Mouse (Mus musculus): ENCODE data around the gene Igflr1.
A peak's percentile ranks its signal among the peaks of the same experiment; 100 is the strongest.

Gene Igflr1

DNA sequence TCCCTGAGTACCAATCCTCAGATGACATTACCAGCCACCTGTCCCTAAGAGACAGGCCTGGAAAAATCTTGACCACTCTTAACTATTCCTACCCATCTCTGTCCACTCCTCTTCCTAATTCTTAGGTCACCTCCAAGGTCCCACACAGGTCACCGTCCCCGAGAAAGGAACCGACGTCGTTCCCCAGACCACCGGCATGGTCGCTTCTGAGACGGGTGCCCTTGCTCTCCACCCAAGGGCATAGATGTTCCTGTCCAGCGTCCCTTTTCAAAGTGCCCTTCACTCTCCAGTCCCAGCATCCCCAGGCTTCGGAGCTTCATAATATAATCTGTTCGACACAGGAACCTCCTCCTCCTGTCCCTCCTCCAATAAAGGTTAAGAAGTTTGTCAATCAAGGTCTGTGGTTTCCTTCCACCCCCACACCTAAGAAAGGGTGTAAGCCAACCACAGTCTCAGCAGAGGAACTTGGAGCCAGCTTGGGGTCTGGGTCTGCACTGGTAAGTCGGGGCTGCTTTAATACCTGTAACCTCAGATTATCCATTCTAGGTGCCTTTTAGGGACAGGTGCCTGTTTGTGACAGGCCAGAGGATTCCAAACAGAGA is at the start of gene Igflr1:
Igflr1 (plus strand) TSS at position 458 of the 602 bp plus-strand sequence.
- DNase-seq = no peak

DNA sequence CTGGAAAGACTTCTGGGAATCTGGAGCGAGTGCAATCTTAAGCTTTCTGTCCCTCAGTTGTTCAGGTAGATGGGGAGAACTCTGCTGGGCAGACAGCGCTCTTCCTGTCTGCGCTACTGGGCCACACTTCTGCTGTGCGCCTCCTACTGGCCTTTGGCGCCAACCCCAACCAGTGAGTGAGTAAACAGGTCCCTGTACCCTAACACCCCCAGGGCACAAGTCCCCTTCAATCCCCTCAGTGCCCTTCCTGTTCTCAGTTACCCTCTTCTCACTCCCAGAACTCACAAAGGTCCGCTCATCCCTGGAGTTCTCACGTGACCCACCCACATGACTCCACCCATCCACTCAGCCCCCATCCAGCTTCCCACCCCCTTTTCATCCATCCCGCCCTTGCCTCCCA is 46.9 kb upstream of the Igflr1 start:
- DNase-seq = no peak

DNA sequence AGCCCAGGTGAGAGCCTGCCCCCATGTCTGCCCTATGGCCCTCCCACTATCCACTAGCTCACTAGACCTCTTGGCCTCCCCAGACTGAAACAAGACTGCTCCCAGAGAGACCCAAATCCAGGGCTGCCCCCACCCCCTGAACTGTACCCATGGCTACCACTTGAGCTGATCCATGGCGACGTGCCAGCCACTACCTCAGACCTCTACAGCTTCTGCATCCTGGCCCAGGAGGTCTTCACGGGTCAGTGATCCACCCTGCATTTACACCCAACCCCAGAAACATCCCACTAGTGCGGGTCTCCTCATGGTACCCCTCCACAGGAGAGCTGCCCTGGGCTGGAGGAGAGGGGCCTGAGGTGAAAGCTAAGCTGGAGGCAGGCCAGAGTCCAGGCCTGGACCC is 44.8 kb upstream of the Igflr1 start:
- no peak for DNase-seq

DNA sequence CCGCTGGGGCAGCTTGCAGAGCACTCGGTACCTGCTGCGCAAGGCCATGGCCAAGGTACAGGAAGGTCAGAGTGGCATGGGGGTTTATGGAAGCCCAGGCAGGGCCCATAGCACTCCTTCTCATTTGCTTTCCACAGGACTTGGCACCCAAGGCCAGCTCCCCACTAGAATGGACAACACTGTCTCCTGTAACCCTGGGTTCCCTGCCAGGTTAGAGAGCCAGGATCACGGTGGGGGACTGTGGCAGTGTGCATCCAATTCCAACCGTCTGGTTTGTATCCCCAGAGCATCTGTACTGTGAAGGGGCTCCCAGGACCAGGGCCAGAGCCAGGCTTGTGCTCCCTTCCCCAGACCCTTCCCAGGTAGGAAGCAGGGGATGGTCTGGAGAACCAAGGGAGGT is 44.4 kb upstream of the Igflr1 start:
- no peak for DNase-seq

DNA sequence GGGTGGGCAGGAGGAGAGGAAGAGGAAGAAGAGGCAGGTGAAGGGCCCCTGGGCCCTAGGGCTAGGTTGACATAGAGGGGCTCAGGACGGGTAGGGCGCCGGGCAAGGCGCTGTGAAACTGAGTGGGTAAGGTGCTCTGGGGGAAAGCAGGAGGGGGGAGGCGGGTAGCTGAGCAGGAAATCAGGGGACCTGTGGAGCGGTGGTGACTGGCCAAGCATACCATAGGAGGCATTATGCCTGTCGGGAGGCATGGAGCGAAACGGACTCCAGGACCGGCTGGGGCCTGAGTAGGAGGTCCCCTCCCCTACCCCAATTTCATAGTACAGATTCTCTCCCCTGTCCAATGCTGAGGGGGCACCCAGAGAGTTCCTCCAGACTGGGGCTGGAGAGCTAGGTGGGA is 42.4 kb upstream of the Igflr1 start:
- DNase-seq = no peak

DNA sequence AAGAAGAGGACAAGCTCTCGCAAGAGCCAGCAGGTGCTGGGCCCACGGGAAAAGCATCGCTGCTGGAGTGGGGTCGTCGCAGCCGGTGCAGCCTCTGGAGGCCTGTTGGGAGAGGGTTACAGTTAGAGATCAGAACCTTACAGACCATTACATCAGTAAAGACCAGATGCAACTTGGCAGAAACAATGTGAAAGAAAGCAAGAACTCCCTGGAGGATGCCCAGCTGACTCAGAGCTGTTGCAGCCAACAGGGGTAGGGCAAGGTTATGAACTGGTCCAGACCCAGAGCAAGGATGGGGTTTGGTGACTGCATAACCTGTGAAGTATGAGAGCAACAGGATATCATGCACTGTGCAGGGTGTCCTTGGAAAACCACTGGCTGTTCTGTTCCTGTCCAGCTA is 40.7 kb upstream of the Igflr1 start:
- no peak for DNase-seq

DNA sequence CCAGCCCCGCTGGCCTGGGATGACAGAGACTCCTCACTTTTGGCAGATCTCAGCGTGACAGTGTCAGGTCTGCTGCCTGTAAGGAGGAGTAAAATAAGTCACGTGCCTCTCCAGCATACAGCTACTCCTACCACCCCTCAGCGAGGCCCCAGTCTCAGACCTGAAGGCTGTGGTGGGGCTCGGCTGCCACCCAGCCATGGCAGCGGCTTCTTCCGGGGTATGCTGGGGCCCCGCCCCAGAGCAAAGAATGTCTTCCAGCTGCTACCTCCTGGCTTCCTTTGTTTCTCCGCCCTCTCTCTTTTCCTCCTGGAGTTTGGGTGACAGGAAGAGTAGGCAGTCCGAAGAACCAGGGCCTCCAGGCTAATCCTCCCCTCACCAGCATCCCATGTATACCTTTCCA is 39.3 kb upstream of the Igflr1 start:
- DNase-seq = peak; percentile 41

DNA sequence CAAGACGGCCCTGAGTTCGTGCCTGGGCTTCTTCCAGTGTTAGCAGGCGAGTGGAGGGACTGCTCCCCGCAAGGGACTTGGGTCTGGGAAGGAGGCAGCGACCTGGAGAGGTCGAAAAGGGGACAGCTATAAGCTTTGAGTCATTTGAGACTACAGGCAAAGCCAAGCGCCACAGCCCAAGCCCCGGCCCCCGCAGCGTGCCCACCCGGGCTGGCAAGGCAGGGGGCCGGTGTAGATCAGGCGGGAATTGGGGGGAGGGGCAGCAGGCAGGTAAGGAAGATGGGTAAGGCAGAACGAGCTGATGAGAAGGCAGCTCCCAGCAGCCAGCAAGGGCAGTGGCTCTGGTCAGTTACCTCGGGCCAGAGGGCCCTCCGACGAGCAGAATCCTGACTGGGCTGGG is 38.8 kb upstream of the Igflr1 start:
- DNase-seq = no peak

DNA sequence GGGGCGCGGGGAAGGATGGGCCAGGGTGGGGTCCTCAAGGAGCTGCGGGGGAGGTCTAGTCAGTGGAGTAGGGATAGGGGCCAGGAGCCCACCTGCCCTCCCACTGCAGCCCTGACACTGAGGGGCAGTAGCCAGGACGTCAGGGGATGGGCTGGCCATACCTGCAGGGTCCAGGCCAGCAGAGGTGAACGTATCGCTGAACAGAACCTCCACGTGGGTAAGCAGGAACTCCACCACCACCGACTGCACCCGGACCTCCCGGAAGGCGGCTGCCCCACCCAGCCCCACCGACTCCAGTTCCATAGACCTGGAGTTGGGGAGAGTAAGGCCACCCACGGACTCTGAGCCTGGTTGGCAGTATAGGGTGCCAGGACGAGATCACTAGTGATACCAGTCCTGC is 38.2 kb upstream of the Igflr1 start:
- DNase-seq = no peak

DNA sequence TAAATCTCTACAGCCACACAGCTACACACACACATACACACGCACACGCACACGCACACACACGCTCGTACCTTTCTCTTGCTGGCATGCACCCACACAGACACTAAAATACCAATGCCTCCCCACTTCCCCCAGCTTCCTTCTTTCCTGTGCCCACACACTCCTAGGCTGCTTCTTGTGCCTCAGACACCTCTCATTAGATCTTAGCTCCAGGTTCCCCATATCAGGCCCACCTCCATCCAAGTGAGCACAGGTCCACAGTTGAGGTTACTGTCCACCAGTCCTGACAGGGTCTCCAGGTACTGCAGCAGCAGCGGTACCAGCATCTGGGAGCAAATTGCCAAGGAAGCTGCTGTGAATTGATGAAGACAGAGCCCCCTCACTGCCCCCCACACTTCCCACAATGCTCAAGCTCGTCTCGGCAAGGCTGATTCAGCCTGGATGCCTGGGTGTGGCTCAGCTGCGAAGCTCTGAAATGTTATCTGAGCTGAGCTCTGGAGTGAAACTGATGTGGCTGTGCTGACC is 33.9 kb upstream of the Igflr1 start:
- DNase-seq = no peak

DNA sequence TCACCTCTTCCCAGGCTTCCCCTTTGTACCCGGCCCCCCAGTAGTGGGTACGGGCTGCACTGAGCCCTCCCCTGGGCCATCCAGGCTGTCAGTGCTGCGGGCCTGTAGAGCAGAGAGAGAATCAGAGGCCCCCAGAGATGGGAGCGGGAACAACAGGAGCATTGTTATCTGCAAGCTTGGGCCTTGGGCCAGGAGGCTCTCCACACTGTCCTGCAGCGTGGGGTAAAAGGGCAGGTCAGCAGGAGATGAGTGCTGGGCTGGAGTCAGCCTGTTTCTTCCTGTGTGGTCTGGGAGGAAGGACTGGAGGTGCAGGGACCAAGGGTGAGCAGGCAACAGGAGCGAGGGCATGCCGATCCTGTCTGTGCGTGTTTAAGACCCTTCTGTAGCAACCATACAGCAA is 32.3 kb upstream of the Igflr1 start:
- DNase-seq = no peak

DNA sequence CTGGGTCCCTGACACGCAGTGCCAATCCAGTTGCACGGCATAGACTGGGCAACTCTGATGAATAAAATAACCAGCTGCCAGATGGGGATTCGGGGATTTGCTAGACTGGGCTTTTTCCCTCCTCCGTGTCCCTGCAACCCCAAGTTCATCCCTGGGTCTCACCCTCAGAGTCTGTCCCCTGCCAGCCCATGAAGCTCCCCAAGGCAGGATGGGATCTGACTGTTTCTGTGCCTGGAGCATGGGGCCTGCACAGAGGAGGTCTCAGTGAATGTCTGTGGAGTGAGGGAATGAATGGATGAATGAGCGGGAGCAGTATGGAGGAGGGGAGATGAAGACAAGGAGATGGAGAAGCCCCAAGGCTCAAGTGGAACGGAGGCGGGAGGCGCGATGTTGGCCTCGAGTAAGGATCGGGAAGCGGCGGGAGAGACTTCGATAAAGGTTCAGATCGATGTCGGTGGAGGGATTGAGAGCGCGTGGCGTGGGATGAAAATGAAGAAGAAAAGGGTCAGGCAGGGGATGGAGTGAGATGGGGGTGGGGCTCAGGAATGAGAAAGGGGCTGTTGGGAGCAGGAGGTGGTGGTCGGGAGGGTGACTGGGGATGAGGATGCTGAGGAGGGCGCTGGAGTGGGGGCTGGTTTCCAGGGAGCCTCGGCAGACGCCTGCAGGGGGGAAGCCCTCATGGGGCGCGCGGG is 31.1 kb upstream of the Igflr1 start:
- no peak for DNase-seq

DNA sequence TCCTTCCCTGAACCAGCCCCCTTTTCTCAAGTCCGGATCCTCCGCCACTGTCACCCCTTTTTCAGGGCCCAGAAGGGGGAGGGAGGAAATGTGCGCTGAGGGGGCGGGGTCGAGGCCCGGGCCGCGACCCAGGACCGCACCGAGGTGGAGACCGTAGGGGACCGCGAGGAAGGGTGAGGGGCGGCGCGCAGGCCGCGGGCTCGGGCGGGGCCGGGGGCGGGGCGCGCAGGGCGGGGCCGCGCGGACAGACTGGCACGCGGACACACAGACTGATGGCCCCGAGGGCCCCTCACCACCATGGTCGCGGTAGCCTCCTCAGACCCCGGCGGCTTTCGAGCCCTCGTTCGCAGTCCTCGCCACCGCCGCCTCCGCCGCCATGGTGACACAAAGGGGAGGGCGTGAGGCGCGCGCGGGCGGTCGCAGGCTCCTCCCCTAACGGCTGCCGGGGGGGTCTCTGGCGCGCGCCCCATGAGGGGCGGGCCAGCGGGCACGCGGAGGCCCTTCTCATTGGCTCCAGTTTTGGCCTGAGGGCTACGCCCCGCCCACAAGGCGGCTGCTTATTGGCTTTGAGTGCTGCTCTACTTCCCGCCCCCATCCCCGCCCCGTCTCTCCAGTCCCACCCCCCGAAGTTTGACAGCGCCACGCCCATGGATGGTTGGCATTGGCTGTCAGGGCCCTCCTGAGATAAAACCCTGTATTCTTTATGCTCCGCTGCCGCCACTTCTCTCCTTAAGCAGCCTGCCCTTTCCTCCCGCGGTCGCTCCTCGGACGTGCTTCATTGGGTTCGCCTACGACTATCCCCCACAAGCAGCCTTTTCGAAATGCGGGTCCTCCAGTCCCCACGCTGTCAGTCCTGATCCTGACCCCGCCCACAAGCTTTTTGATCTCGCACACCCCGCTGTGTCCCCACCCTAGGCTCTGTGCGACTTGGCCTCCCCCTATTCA is 30.3 kb upstream of the Igflr1 start, which contains the start of gene Arhgap33:
Arhgap33 (minus strand) TSS at position 428 of the 945 bp plus-strand sequence.
- peak; percentile 96 for DNase-seq

DNA sequence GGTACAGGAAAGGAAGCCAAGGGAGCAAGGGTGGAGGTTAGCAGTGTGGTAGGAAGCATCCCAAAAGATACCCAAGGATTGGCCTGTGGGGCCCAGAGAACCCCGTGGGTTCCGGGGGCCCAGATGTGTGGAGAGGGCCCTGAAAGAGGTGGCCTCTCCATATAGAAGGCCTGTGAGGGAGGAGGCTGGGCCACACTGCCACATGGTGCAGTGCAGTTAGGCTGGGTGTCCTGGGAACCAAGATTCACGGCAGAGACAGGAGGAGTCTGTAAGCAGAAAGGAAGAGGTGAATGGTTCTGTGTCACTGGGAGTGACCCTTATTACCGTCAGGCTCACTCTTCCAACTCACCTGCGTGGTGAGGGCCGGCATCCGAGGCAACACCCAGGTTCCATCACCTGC is 24.7 kb upstream of the Igflr1 start:
- no peak for DNase-seq

DNA sequence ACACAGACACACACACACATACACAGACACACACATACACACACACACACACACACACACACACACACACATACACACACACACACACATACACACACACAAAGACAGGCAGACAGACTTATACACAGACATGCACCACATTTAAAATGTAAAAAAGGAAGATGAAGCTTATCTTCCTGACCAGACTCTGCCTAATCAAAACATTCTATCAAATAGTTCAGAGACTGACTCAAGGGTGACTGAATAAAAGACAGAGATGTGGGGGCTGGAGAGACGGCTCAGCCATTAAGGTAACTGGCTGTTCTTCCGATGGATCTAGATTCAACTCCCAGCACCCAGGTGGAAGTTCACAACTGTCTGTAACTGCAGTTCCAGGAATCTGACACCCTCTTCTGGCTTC is 20.9 kb upstream of the Igflr1 start:
- no peak for DNase-seq

DNA sequence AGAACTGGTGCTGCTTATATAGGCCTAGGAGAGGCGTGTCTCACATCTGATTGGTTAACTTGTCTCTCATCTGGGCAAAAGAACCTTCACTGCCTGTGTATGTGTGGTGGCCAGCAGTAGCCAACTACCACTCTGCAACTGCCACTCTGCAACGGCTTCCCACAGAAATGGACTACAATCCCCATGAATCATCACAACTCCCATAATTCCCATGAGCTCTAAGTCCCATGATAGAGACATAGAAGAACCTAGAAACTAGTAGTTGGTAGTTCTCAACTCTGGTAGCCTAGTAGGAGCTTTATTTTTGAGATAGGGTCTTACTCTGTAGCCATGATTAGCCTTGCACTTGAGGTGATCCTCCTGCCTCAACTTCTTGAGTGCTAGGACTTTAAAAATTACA is 15.3 kb upstream of the Igflr1 start:
- DNase-seq = no peak

DNA sequence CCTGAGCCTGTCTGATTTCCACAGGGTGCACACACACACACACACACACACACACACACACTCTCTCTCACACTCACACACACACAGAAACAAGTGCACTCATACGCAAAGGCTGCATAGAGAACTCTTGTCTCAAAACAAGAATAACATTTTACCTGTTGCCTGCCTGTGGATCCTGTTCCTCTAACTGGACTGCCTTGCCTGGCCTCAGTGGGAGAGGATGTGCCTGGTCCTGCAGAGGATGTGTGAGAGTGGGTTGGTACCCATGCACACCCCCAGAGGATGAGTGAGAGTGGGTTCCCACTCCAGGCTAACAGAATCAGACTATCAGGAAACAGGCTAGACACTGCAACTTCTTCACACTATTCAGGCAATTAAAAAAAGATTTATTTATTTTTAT is 14.6 kb upstream of the Igflr1 start:
- DNase-seq = no peak

DNA sequence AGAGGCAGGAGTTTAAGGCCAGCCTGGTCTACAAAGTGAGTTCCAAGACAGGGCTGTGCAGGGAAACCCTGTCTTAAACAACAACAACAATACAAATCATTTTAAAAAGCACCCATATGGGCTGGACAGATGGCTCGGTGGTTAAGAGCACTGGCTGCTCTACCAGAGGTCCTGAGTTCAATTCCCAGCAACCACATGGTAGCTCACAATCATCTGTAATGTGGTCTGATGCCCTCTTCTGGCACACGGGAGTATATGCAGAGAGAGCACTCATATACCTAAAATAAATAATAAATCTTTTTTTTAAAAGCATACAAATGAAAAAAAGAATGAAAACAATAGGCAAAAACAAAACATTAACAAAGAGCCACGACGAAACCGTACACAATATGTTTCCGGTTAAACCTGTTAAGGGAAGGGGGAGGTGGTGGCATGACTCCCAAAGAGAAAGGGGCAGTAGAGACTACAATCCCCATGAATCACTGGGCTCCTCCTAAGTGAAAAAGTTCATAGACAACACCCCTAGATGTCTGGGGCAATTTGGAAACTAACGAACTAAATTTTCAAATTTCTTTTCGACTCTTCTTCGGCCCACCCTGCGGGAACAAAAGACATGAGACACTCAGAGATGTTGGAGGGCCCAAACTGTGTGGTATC is 13.7 kb upstream of the Igflr1 start:
- no peak for DNase-seq

DNA sequence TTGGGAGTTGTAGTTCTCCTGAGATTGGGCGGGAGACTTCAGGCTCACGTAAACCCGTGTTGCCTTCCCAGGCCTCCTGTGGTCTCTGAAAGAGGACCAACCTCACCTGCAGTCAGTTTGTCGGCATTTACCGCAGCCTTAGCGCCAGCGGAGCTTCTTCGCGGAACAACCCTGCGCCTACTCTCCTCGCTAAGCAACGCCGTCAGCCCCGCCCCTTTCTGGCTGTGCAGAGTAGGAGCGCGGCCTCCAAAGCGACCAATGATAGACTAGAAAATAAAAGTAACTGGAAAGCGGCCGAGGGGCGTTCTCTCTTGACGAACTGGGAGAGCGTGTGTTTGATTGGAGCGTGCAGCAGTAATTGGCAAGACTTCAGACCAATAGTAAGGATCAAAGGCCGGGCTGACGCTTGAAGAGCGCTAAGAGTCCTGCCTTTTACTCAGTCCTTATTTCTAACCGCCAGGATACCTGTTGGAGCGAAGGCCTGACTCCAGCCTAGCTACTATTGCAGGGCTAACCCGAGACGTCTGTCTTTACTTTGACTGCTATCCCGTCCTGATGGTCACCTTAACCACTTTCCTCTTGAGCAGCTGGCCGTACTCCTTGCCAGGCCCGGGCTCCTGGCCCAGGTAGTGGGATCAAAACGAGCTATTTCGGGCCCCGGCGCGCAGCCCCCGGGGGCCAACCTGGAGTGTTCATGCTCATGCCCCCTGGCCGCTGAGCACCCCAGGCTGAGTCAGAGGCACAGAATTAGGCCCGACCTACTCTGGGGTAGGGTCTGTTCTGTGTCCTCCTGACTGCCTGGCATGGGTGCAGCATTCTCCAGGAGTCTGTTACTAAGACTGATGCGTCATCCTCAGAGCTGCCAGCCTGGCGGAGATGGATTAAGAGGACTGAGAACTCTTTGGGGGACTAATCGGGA is 12.9 kb upstream of the Igflr1 start, which contains the start of the genes Hspb6 and Proser3:
Hspb6 (plus strand) TSS at position 77 of the 919 bp plus-strand sequence.
Proser3 (minus strand) TSS at position 198 of the 919 bp plus-strand sequence.
- DNase-seq = peak; percentile 97

DNA sequence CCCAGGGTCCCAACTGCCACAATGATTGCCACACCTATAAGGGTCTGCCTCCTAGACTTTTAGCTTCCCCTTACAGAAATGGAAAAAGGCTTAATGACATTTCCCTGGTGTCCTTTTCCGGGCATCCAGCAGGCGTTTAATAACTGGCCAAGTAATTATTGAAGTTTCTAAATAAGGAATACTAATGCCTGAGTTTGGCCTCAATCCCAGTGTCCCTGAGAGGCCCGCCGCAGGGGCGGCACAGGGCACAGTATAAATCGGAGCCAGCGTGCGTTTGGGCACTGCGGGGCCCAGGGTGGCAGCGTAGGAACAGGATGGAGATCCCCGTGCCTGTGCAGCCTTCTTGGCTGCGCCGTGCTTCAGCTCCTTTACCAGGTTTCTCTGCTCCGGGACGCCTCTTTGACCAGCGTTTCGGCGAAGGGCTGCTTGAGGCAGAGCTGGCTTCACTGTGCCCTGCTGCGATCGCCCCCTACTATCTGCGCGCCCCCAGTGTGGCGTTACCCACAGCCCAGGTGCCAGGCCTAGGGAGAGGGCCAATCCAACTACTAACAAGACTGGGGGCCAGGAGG is 12.1 kb upstream of the Igflr1 start:
- DNase-seq = peak; percentile 41
